Mouse (Mus musculus): ENCODE results near the gene Gatad2b. TPM values are rescaled to one million over a fixed set of nuclear protein-coding genes. Genes with fewer than 3 reads are reported as not detected.

Gatad2b gene
- polyA plus RNA-seq, 1 experiment from 2014 or later, result 10.4 TPM

DNA sequence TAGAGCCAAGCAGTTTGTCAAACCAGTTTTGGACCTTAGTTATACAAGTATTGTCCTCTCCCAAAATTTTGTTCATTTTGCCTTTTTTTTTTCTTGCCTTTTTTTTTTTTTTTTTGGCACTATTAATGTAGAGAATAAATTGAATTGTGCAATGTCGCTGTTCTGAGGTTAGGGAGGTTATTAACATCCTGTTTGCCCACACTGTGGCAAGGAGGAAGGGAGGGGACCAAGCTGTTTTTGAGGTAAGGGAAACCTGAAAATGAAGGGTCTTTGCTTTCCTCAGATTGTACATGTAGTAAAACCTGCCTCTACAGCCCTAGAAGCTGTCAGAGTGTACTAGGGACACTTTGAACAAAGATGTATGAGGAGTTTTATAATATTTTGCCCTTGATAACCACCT lies 66.3 kb downstream of the Gatad2b start:
- Histone ChIP-seq H3K27me3 (ENCODE audit: control insufficient read depth, insufficient read depth, low read length) (no peaks in the 10 kb centered on the region), H3K4me3 (ENCODE audit: low read depth, low read length) (no peak overlapping the region), H3K36me3 (ENCODE audit: control insufficient read depth, insufficient read depth, low read length) (peaks cover 10% of the 10 kb centered on the region; the same call in 1 of the 2 replicates), H3K27ac (ENCODE audit: low read depth, low read length) (no peak overlapping the region), H3K9me3 (ENCODE audit: control insufficient read depth, low read length) (no peaks in the 10 kb centered on the region), H3K4me2 (no peak overlapping the region), H3K9ac (ENCODE audit: low read length) (no peak overlapping the region), H3K4me1 (ENCODE audit: control insufficient read depth, insufficient read depth, low read length) (no peaks in the 10 kb centered on the region)
- ATAC-seq (ENCODE audit: low FRiP score), result no peak
- DNase-seq (ENCODE audit: low spot score, missing footprints), result no peak
- WGBS, result 88% methylated on average over 1 of the region's 1 CpGs

GRCm38 (mm10) chr3:90361476-90361875 lies 68.5 kb downstream of the Gatad2b start:
- H3K9me3 ChIP-seq (ENCODE audit: control insufficient read depth, low read length), result no peaks in the 10 kb centered on the region
- no peaks in the 10 kb centered on the region for H3K27me3 ChIP-seq (ENCODE audit: control insufficient read depth, insufficient read depth, low read length)
- no peak overlapping the region for H3K9ac ChIP-seq (ENCODE audit: low read length)
- H3K27ac ChIP-seq (ENCODE audit: low read depth, low read length), result no peak overlapping the region
- no peak overlapping the region for H3K4me2 ChIP-seq
- H3K4me1 ChIP-seq (ENCODE audit: control insufficient read depth, insufficient read depth, low read length), result no peaks in the 10 kb centered on the region
- peaks cover 6% of the 10 kb centered on the region; the same call in 1 of the 2 replicates for H3K36me3 ChIP-seq (ENCODE audit: control insufficient read depth, insufficient read depth, low read length)
- WGBS, result 87% methylated on average over 4 of the region's 4 CpGs
- H3K4me3 ChIP-seq (ENCODE audit: low read depth, low read length), result no peak overlapping the region
- no peak for DNase-seq (ENCODE audit: low spot score, missing footprints)
- ATAC-seq (ENCODE audit: low FRiP score), result no peak

GRCm38 (mm10) chr3:90362346-90362745 lies 69.4 kb downstream of the Gatad2b start:
- ATAC-seq (ENCODE audit: low FRiP score), result no peak
- no peaks in the 10 kb centered on the region for H3K4me1 ChIP-seq (ENCODE audit: control insufficient read depth, insufficient read depth, low read length)
- no peaks in the 10 kb centered on the region for H3K27me3 ChIP-seq (ENCODE audit: control insufficient read depth, insufficient read depth, low read length)
- no peak overlapping the region for H3K4me3 ChIP-seq (ENCODE audit: low read depth, low read length)
- peaks cover 4% of the 10 kb centered on the region; the same call in 1 of the 2 replicates for H3K36me3 ChIP-seq (ENCODE audit: control insufficient read depth, insufficient read depth, low read length)
- H3K9me3 ChIP-seq (ENCODE audit: control insufficient read depth, low read length), result no peaks in the 10 kb centered on the region
- H3K9ac ChIP-seq (ENCODE audit: low read length), result no peak overlapping the region
- H3K4me2 ChIP-seq, result no peak overlapping the region
- H3K27ac ChIP-seq (ENCODE audit: low read depth, low read length), result no peak overlapping the region
- DNase-seq (ENCODE audit: low spot score, missing footprints), result no peak
- WGBS, result 94% methylated on average over 2 of the region's 2 CpGs

DNA sequence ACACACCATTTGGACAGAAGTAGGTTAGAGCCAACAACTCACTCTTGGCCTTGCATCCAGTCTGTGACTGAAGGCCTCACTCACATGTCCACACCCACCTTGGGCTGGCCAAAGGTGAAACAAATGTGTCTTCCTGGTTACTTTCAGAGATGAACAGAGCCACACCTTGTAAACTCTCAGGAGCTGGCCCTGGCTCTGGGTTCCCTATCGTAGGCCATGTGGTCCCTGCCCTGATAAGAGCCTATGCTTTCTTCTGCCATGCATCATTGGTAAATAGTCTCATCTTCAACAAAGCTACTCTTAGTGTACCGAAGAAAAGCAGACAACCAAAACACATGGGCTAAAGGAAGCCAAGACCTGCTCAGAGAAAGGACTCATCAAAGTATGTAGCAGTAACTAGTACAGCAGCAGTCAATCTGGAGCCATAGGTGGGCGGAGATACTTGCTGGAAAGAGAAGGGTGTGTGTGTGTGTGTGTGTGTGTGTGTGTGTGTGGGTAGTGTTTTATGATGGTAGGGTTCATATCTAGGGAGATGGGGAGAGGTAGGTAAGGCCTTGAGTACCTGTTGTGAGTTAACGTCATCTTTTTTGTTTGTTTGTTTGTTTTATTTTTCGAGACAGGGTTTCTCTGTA lies 74.1 kb downstream of the Gatad2b start:
- no peak overlapping the region for H3K9ac ChIP-seq (ENCODE audit: low read length)
- H3K9me3 ChIP-seq (ENCODE audit: control insufficient read depth, low read length), result no peaks in the 10 kb centered on the region
- no peaks in the 10 kb centered on the region for H3K27me3 ChIP-seq (ENCODE audit: control insufficient read depth, insufficient read depth, low read length)
- H3K4me1 ChIP-seq (ENCODE audit: control insufficient read depth, insufficient read depth, low read length), result no peaks in the 10 kb centered on the region
- no peak for ATAC-seq (ENCODE audit: low FRiP score)
- no peak overlapping the region for H3K4me3 ChIP-seq (ENCODE audit: low read depth, low read length)
- H3K4me2 ChIP-seq, result no peak overlapping the region
- DNase-seq (ENCODE audit: low spot score, missing footprints), result no peak
- no peak overlapping the region for H3K27ac ChIP-seq (ENCODE audit: low read depth, low read length)
- 93% methylated on average over 5 of the region's 5 CpGs for WGBS
- no peaks in the 10 kb centered on the region for H3K36me3 ChIP-seq (ENCODE audit: control insufficient read depth, insufficient read depth, low read length)

- DNase-seq (ENCODE audit: low spot score, missing footprints) (no peak), ATAC-seq (ENCODE audit: low FRiP score) (no peak)
- no peak overlapping the region for H3K9ac ChIP-seq (ENCODE audit: low read length)
- no peaks in the 10 kb centered on the region for H3K27me3 ChIP-seq (ENCODE audit: control insufficient read depth, insufficient read depth, low read length)
- H3K9me3 ChIP-seq (ENCODE audit: control insufficient read depth, low read length), result no peaks in the 10 kb centered on the region
- H3K4me3 ChIP-seq (ENCODE audit: low read depth, low read length), result no peak overlapping the region
- H3K36me3 ChIP-seq (ENCODE audit: control insufficient read depth, insufficient read depth, low read length), result no peaks in the 10 kb centered on the region
- H3K4me1 ChIP-seq (ENCODE audit: control insufficient read depth, insufficient read depth, low read length), result no peaks in the 10 kb centered on the region
- no peak overlapping the region for H3K4me2 ChIP-seq
- 68% methylated on average over 2 of the region's 2 CpGs for WGBS
- H3K27ac ChIP-seq (ENCODE audit: low read depth, low read length), result no peak overlapping the region
These were observed 76.1 kb downstream of the Gatad2b start for GRCm38 (mm10) chr3:90369041-90369440.

DNA sequence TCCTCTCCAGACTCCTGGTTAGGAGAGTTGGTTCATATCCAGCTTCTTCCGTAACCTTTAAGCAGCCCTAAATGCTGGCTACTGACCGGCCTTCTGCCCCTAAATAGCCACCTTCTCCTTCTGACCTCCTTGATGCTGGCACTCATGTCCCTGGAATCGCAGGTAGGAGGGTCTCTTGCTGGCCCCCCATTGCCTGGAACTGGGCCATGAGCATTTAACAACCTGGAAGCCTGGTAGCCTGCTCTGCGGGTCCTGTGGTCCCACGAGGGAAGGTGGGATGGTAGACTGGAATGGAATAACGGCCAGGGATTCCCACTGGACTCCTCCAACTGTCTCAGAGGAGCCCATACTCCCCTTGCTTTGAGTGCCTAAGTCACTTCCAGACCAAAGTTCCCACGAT lies 78.9 kb downstream of the Gatad2b start:
- no peak for ATAC-seq (ENCODE audit: low FRiP score)
- WGBS, result 78% methylated on average over 7 of the region's 7 CpGs
- Histone ChIP-seq H3K4me3 (ENCODE audit: low read depth, low read length) (no peak overlapping the region), H3K4me1 (ENCODE audit: control insufficient read depth, insufficient read depth, low read length) (peaks cover 10% of the 10 kb centered on the region), H3K27ac (ENCODE audit: low read depth, low read length) (no peak overlapping the region), H3K27me3 (ENCODE audit: control insufficient read depth, insufficient read depth, low read length) (no peaks in the 10 kb centered on the region), H3K36me3 (ENCODE audit: control insufficient read depth, insufficient read depth, low read length) (no peaks in the 10 kb centered on the region), H3K4me2 (no peak overlapping the region), H3K9ac (ENCODE audit: low read length) (no peak overlapping the region), H3K9me3 (ENCODE audit: control insufficient read depth, low read length) (no peaks in the 10 kb centered on the region)
- no peak for DNase-seq (ENCODE audit: low spot score, missing footprints)

DNA sequence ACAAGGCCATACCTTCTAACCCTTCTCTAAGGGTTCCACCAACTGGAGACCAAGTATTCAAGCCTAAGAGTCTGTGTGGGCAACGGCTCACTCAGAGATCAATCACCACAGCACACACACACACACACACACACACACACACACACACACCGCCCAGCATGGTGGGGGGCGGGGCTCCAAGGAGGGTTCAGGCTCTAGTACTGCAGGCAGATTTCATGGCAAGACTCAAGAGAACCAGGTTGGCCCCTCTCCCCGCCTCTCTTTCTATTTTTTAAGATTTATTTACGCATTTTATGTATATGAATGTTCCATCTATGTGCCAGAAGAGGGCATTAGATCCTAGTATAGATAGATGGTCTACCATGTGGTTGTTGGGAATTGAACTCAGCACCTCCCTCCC lies 79.8 kb downstream of the Gatad2b start:
- H3K9me3 ChIP-seq (ENCODE audit: control insufficient read depth, low read length), result no peaks in the 10 kb centered on the region
- H3K27me3 ChIP-seq (ENCODE audit: control insufficient read depth, insufficient read depth, low read length), result no peaks in the 10 kb centered on the region
- DNase-seq (ENCODE audit: low spot score, missing footprints) (no peak), ATAC-seq (ENCODE audit: low FRiP score) (no peak)
- no peaks in the 10 kb centered on the region for H3K36me3 ChIP-seq (ENCODE audit: control insufficient read depth, insufficient read depth, low read length)
- peaks cover 10% of the 10 kb centered on the region for H3K4me1 ChIP-seq (ENCODE audit: control insufficient read depth, insufficient read depth, low read length)
- H3K27ac ChIP-seq (ENCODE audit: low read depth, low read length), result no peak overlapping the region
- H3K4me2 ChIP-seq, result no peak overlapping the region
- H3K4me3 ChIP-seq (ENCODE audit: low read depth, low read length), result no peak overlapping the region
- WGBS, result 57% methylated on average over 5 of the region's 5 CpGs
- no peak overlapping the region for H3K9ac ChIP-seq (ENCODE audit: low read length)

- DNase-seq (ENCODE audit: low spot score, missing footprints) (peak; percentile 97), ATAC-seq (ENCODE audit: low FRiP score) (peak; percentile 75; the same call in 1 of the 2 replicates)
- Histone ChIP-seq H3K4me3 (ENCODE audit: low read depth, low read length) (no peak overlapping the region), H3K4me2 (no peak overlapping the region), H3K9ac (ENCODE audit: low read length) (no peak overlapping the region), H3K4me1 (ENCODE audit: control insufficient read depth, insufficient read depth, low read length) (peaks cover 10% of the 10 kb centered on the region), H3K36me3 (ENCODE audit: control insufficient read depth, insufficient read depth, low read length) (no peaks in the 10 kb centered on the region), H3K27me3 (ENCODE audit: control insufficient read depth, insufficient read depth, low read length) (no peaks in the 10 kb centered on the region), H3K27ac (ENCODE audit: low read depth, low read length) (no peak overlapping the region), H3K9me3 (ENCODE audit: control insufficient read depth, low read length) (no peaks in the 10 kb centered on the region)
- WGBS, result 28% methylated on average over 4 of the region's 4 CpGs
These were observed 80.6 kb downstream of the Gatad2b start for GRCm38 (mm10) chr3:90373432-90374028.

- no peak overlapping the region for H3K4me3 ChIP-seq (ENCODE audit: low read depth, low read length)
- no peaks in the 10 kb centered on the region for H3K27me3 ChIP-seq (ENCODE audit: control insufficient read depth, insufficient read depth, low read length)
- no peak overlapping the region for H3K27ac ChIP-seq (ENCODE audit: low read depth, low read length)
- H3K36me3 ChIP-seq (ENCODE audit: control insufficient read depth, insufficient read depth, low read length), result no peaks in the 10 kb centered on the region
- no peak overlapping the region for H3K4me2 ChIP-seq
- DNase-seq (ENCODE audit: low spot score, missing footprints) (no peak), ATAC-seq (ENCODE audit: low FRiP score) (no peak)
- H3K4me1 ChIP-seq (ENCODE audit: control insufficient read depth, insufficient read depth, low read length), result peaks cover 10% of the 10 kb centered on the region
- no peak overlapping the region for H3K9ac ChIP-seq (ENCODE audit: low read length)
- WGBS, result 90% methylated on average over 4 of the region's 4 CpGs
- no peaks in the 10 kb centered on the region for H3K9me3 ChIP-seq (ENCODE audit: control insufficient read depth, low read length)
These were observed 81.4 kb downstream of the Gatad2b start for GRCm38 (mm10) chr3:90374368-90374767.
